Mouse (Mus musculus) MEL (cell line): ENCODE measurements at regions not wholly inside any gene's neighbourhood (a gene's known extent, or its start where the extent isn't known, plus 50 kb on each side); places are given as distances from the start of the nearest gene placed in this dataset.

Experiments
- CTCF ChIP-seq, 3 experiments: IDR thresholded peaks in 2 of 3; conservative IDR thresholded peaks in 1 of 3; 2 replicates each; pipeline ENCODE4 v1.5.1; 2011 to 2012; ENCODE audit warnings: low read length in 3 of 3, low read depth in 2 of 3, mild to moderate bottlenecking in 2 of 3, improper control_type of control experiment in 1 of 3, inconsistent platforms in 1 of 3, mixed read lengths in 1 of 3, moderate library complexity in 1 of 3; ENCODE audit not compliant: control insufficient read depth in 1 of 3, insufficient read depth in 1 of 3, poor library complexity in 1 of 3, severe bottlenecking in 1 of 3
- EP300 ChIP-seq, 2 experiments: IDR thresholded peaks; 2 replicates each; pipeline ENCODE4 v1.6.1; 2011; ENCODE audit warnings: improper control_type of control experiment in 2 of 2, low read length in 2 of 2, low read depth in 1 of 2, mild to moderate bottlenecking in 1 of 2
- MXI1 ChIP-seq: IDR thresholded peaks from 2 replicates; pipeline ENCODE4 v1.6.1; 2011; ENCODE audit warnings: mild to moderate bottlenecking, low read depth, low read length, improper control_type of control experiment
- SMC3 ChIP-seq: IDR thresholded peaks from 2 replicates; pipeline ENCODE4 v1.6.1; 2011; ENCODE audit warnings: low read depth, low read length, improper control_type of control experiment

DNA sequence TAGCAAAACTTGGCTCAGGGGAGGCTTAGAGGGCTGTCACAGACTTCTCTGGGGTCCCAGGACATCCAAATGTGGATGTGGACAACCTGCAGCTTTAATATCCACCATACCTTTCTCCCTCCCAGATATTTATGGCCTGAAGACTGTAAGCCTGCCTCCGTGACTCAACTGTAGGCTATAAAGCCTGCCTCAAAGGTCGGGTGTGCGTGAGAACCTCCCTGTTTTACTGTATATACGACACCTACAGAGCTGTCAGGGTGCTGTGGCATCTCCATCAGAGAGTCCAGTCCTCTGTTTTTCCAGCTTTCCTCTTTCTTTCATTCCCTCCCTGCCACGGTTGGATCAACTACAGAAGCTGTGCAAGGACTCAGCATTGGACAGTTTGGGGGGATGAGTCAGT, 558.1 kb downstream of the Plcl1 start:
- TF ChIP-seq CTCF (IDR thresholded peaks at IDR 0.05 in 2 of 3, conservative IDR thresholded peaks at IDR 0.05 in 1 of 3; ENCODE audit: control insufficient read depth in 1 of 3, insufficient read depth in 1 of 3, low read depth in 2 of 3, low read length in 3 of 3, poor library complexity in 1 of 3, severe bottlenecking in 1 of 3) (no peak), MXI1 (no peak), SMC3 (no peak), EP300 (IDR thresholded peaks at IDR 0.05; ENCODE audit: low read depth in 1 of 2, low read length in 2 of 2) (no peak)
